Mouse (Mus musculus): ENCODE results near the gene Tmem274.

- TF ChIP-seq GATA1 (IDR thresholded peaks at IDR 0.05; ENCODE audit: borderline replicate concordance, low read length), result no peak
- no peak for TF ChIP-seq FLI1 (IDR thresholded peaks at IDR 0.05; ENCODE audit: low read length)
Measured at GRCm38 (mm10) chr4:149518351-149519220, 41.4 kb downstream of the Tmem274 start.

All from megakaryocyte, embryonic 14.5 days (primary cell).